Mouse (Mus musculus) thymus, adult 18-20 months (tissue): ENCODE results near the gene Eif2d.

Experiments used
- DNase-seq, 2 experiments: peaks; one replicate each; pipeline ENCODE4 v3.0.0; 2022; ENCODE audit warnings: mixed read lengths in 2 of 2

Gene Eif2d

DNA sequence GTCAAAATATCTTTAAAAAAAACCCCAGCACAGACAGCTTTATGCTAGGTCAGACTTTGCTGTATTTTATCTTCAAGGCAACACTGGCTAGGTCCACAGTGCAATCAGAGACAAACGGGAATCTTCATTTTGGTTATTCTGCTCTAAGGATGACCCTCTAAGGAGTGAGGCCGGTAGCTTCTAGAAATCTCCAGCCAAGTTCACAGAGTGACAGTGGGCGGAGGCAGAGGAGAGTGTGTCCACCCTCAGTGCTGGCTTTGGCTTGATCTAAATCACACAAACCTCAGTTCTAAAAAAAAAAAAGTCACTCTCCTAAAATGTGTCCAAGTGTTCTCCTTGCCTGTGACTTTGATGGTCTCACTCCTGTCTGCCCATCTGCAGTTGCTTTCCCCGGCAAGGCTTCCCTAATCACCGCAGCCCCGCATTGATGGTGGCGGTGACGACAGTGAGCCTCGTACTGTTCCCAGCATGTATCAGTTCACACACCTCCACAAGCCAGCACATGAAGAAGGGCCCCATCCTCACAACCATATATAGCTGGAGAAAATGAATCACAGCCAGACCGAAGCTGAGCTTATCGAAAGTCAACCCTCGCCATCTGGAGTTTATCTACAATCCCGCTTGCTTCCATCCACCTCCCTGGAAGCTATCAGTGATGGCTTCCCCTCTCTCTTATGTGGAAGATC lies 33.0 kb downstream of the Eif2d start:
- DNase-seq = no peak

DNA sequence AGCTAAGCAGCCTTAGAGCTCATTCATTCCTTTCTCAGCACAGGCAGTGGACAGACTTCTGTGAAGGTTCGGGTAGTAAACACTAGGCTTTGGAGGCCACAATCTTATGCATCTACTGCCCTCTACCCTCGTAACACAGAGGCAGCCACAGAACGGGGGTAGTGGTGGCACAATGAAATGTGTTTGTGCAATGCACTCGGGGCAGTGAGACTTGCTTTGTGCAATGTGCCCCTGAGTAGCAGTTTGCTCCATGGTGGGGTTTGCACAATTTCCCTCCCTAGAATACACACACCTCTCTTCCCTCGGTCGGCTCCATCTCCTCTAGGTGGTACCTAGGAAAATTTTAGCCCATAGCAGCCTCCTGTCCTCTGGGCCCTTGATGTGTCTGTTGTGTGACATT lies 34.0 kb downstream of the Eif2d start:
- DNase-seq = no peak

DNA sequence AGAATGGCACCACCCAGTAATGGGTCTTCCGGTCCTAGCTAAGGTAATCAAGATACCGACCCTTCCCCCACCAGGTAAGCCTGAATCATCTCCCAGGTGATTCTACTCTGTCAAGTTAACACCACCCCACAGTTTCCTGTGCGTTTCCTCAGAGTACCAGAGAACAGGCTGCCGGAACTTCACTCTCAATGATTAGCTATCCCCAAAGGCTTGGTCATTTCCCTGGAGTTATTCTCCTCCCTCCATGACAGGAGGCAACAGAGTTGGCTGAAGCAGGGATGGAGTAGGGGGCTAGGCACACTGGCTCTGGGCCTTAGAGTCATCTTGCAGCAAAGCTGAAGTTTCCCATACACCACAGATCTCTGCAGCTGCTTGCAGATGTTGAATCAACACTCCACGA lies 34.9 kb downstream of the Eif2d start:
- no peak for DNase-seq

DNA sequence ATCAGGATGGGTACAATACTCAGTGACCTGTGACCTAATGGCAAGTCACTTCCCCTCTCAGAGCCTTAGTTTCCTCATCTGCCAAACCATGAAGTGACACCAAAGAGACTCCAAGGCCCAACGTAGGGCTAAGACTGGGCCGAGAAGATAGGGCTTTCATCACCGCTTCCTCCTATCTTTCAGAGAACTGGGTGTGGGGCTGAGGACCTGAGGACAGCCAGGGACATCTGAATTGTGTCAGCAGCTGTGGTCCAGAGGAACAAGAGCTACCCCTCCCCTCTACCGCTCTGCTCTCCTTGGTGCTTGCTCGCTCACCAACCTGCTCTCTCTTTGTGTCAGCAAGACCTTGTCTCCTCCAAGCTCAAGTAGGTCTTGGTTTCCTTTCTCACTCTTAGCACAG lies 35.7 kb downstream of the Eif2d start:
- DNase-seq = no peak

DNA sequence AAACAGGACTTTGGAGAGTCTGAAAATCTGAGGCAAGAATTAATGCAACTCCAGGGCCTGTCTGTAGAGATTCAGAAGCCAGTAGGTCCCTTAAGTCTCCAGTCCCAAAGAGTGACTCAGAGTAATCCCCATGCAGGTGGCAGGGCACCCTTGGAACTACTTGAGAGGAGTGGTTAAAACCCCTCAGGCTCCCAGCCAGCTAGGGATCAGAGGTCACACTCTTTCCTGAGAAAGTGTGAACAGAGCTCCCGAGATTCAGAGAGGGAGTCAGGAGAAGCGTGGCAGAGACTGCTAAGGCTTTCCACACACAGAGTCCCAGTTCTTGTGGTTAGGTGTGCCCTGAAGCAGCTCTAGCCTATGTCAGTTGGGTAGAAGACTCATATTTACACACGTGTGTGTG lies 40.8 kb downstream of the Eif2d start:
- no peak for DNase-seq

DNA sequence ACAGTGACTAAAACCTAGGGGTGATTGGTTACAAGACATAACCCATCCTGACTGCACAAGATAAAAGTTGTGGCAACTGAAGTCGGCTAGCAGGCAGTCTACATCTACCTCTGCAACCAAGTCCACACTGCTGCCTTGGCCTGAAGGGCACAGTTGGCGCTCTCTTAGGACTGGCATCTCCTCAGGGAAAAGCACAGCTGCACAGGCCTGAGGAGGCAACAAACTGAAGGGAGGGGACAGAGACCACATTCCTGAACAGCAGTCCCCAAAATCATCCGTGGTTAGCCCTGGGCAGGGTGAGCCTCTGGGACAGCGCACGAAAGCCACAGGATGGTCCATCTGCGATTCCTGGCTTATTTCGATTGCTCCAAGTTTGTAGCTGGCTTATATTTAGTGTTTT lies 42.7 kb downstream of the Eif2d start:
- no peak for DNase-seq

DNA sequence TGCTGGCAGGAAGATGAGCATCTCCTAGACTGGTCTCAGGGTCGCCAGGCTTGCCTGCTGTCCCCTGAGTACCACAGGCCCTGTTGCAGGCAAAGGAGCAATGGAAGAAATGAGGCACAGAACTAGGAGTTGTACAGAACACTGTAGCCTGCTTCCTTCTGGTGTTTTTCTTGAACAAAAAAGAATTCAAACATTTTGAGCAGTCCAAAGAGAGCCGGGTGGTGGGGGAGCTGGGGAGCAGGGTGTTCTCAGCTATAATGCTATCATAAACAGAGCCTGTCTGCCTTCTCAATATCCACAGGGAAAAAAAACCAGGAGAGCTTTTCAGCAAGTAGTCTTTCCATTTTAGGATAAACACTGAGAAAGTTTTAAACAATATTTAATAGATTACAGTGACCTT lies 43.1 kb downstream of the Eif2d start:
- no peak for DNase-seq

DNA sequence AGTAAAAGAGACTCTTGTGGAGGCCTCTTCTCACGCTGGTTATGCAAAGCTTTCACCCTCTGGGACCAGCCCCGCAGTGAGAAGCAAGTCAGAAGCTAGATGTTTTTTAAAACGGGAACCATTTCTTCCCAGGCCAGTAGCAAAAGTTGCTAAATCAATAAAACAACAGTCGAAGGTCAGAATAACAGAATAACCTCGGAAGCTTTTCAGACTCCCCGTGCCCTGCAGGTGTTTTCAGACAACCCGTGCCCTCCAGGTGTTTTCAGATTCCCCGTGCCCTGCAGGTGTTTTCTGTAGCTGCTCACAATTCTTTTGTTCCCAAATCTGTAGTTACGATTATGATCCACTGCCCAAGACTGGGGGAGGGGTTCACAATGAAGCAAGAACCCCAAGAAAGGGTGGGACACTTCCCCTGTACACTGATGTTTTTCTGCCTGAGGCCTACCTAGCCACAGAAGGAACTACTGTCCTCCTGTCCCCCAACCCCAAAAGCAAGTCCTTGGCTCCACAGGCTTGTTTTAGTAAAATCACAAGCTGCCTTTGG lies 45.5 kb downstream of the Eif2d start:
- no peak for DNase-seq

DNA sequence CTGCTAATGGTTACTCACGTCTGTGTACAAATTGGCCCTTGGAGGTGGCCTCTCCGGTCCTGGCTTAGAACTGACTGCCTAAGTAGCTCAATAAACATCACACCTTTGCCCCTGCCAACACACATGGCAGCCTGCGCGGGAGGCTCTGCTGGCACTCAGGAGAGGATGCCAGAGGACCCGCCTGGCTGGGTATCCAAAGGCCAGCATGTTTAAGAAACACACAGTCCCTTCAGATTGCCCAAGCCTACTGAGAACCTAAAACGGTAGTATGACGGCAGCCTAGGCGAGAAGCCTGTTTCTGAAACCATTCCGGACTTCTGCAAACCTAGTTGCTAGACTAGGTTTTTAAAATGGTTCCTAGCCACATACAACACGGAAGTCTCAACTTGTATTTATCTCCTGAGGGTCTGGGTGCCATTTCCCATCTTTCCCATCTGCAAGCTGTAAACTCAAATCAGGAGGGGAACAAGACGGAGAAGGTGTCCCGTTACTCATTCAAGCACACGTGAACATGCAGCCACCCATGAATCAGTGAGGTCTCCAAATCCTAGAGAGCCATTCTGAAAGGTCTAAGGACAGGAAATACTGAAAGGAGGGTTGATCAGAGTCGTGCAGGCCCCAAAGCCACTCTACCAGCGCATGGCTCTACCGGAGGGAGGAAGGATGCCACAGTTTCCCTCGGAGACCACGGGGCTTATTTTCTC lies 46.3 kb downstream of the Eif2d start:
- DNase-seq = no peak

DNA sequence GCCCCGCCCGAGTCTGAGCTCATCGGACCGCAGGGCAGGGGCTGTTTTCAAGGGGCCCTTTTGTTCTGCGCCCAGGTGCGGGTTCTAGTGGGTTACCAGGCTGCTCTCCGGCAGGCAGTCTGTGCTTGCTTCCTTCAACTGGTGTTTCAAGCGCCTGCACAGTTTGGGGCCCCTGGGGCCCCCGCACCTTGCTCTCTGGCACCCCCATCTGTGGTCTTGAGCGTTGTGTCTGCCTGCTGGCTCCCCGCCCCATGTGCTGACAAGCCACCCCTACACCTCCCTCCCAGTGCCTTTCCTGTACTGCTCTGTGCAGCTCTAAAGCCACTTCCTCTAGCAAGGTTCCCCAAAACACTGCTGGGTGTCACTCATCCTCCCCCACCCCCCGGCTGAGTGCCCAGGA lies 47.0 kb downstream of the Eif2d start:
- peak; percentile 98 to 99 for DNase-seq

DNA sequence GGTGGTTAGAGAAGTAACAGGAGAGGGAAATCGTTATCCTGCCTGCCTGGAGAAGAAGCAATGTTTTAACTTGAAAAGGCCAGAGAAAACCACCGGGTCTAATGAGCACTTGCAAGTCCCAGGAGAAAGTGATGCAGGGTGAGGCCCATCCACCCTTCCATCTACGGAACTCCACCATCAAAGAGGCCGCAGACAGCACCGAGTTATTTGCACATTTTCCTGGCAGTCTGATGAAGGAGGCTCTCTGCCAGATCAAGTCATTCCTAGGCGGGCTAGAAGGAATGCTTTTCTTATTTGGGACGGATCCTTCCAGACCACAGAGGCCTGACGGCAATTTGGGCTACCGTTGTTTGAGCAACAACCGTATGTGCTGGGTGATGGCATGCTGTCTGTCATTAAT lies 47.6 kb downstream of the Eif2d start:
- no peak for DNase-seq

DNA sequence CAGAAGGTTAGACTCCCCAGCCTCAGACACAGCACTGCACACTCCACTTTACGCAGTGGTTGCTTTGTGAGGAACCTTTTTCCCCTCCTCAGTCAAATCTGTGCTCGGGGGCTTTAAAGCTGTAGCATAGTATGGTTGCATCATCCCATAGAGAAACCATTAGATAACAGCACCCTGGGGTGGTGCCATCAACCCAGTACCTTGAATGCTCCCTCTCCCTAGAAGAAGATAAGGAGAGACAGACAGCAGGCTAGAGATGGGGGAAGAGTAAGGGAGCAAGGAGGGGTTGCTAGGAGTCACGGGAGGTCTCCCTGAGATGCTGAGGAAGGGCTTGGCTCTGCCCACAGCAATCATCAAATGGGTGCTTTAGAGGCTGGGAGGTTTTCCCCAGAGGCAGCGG lies 48.4 kb downstream of the Eif2d start:
- DNase-seq = no peak

DNA sequence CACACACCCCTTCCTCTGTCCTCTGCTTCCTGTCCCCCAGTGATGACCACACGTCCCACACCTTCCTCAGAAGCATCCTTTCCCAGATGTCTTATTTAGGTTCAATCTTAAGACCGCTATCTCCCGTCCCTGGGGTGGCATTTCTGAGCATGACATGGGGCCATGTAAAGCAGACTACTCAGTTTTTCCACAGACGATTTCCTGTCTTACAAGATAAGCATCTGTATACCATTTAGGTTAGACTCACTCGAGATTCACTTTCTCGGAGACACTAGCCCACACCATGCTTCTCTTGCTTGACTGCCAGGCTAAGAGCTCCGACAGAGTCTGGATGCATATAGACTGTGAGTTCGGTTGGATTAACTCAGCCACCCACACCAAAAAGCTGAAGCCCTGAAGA lies 51.5 kb downstream of the Eif2d start:
- DNase-seq = peak in 1 of 2 experiments; percentile 64

DNA sequence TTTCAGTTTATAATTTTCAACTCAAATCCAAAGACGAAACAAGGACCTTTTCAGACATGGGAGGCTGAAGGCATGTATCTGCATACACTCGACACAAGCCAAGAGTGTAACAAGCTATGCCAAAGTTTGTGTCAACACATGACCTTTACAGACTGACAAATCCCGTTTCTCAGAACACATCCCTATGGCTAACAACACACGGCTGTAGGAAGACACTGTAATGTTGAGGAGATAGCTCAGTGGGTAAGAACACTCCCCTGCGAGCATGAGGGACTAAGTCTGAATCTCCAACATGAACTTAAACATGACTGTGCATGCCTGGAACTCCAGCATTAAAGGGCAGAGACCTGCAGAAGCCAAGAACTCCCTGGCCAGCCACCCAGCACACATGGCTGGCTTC lies 53.4 kb downstream of the Eif2d start:
- DNase-seq = no peak

DNA sequence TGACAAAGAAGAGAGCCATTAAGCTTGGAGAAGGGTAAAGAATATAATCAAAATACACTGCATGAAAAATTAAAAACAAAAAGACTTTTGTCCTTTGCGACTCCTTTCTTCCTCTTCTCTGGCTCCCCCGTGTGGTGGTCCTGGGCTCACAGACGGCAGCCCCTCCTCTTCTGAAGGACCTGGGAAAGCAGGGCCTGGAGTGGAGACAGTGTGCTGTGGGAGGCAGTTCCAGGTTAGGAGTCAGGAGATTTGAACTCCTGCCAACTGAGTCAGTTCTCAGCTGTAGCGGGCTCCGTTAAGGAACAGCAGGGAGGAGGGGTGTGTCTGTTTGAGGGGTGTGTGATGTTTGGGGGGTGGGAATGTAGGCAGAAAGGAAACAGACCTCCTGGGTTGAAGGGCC lies 54.5 kb downstream of the Eif2d start:
- DNase-seq = peak; percentile 43 to 61

DNA sequence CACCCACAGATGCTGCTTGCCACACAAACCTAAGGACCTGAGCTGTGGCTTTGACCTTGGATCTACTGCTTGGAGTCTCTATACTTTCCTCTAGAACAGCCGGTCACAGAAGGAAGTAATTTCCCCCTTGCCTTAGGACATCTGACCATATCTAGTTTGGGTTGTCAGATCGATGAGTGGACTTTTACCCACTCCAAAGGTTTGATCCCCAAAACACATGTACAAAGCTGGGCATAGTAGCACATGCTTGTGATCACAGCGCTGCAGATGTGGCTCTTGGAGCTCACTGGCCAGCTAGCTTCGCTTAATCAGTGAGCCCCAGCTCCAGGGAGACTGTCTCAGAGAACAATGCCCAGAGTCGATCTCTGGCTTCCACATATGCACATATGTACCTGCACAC lies 55.1 kb downstream of the Eif2d start:
- no peak for DNase-seq

DNA sequence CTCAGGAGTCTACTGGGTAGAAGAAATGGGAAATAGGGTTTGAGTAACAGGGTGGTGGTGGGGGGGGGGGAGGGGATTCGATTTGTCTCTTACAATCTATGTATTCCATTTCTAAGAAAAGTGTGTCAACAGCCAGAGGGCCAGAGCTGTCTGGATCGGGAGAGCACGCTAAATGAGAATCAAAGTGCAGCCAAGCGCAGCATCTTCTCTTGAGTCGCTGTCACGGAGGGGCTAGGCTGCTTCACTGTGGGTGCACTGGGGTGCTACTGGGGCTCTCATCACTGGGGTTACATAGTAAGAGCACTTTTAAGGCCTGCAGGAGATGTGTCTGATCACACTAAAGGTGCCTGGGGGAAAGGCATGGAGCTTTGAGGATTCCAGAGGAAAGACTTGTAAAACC lies 55.8 kb downstream of the Eif2d start:
- no peak for DNase-seq

DNA sequence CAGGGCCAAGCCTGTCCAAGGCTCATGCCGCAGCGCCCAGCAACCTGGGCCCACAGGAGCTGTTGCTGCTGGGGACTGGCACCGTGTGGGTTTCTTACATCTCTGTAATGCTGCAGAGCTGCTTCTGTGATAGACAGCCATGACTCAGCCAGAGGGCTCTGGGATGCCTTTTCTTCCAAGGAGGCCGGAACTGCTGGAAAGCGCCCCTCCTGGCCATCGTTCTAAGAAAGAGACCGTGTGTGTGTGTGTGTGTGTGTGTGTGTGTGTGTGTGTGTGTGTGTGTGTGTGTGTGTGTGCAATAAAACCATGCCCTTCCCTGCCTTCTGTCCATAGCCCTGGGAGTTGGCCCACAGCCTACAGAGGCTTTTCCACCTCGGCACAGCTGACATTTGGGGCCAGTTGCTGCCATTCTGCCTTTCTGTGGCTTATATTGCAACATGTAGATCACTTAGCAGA lies 57.0 kb downstream of the Eif2d start:
- no peak for DNase-seq

DNA sequence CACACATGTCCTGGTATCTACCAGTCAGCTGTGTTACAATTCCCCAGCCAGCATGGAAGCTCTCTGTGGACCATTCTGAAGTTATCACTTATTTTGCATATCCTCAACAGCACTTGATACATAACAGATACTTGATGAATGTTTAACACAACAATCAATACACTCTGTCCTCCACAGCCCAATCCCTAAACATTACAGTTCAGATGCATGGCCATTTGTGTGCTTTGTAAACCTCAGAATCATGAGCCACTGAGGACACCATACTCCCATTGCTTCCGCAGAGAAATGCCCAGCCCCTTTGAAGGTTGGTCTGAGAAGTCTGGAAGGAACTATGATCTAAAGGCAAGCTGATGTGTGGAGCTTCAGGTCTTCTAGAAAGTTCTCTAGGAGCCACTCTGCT lies 58.7 kb downstream of the Eif2d start:
- DNase-seq = no peak

DNA sequence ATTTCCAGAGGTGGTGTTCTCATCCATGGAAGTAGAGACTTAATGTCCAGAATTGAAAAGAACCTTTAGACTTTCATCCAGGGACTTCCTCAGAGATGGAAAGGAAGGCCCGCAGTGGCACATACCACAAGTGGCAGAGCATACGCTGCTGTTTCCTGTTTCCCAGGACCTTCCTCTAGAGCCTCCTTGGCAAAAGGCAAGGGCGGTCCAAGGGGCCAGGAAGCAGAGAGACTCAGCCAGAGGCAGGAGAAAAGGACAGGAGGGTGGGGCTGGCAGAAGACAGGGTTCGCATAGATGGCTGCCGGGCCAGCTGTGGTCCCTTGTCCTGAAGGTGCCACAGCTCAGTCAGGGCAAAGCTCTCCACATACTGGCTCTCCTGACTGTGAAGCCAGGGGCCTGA lies 60.0 kb downstream of the Eif2d start:
- DNase-seq = no peak

DNA sequence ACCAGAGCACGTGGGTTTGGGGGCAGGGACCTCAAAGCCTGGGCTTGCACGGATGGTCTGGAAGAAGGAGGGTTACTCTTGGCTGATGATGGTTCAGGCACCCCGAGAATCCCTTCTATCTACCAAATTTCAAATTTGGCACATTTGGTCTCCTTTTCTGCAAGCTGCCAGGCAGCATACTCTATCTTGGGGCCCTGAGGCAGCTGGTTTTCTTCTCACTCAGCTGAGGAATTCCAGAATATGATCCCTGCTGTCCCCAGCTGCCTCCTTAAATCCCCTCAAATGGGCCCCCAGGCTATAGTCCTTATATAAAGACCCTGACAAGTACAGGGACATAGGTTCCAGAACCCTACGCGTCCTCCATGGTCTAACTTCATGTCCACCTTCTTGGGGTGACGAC lies 60.4 kb downstream of the Eif2d start:
- DNase-seq = no peak

DNA sequence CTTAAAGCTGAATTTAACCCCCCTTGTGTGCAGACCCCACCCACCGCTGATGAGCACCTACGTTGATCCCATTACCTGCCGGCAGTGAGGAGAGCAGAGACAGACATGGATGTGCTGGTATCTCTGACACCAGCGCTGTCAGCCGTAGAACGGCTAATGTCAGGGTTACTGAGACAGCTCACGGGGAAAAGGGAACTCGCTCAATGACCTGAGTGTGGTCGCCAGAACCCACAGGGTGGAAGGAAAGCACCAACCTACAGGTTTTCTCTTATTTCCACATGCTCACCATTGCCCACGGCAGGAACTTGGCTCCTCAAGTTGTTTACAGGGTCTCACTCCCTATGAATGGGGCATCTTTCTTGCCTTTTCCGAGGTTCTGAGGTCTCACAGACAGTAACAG lies 66.0 kb downstream of the Eif2d start:
- no peak for DNase-seq

DNA sequence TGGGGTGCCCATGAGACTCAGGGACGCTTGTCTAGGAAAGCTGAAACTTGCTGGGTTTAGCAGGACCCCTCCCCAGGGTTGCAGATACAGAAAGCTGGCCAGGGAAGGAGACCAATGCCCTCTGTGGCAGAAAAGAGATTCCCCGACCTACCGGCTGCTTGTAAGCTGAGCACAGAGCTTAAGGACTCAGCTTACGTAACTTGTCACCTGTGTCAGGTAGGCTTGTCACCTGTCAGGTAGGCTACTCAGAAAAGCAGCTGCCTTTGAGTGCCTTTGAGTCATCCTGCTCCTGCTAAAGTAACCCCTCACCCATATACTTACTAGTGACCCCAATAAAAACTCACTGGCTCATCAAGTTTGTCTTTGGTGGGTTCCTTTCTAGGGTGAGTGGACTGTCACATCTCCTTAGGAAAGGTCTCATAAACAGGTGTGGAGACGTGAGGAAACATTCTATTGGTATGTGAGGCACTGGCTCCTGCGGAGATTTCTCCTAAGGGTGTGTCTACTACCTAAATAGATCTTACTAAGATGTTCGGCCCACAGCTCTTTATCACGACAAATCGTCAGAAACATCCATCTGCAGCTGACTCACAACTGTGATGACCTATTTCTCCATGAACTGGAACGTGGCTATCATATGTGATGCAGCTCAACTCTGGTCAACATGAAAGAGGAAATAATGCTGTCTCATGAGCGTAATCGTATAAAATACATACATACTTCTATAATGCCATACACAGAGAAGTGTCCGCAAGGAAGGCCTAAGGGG lies 69.0 kb downstream of the Eif2d start:
- DNase-seq = no peak

DNA sequence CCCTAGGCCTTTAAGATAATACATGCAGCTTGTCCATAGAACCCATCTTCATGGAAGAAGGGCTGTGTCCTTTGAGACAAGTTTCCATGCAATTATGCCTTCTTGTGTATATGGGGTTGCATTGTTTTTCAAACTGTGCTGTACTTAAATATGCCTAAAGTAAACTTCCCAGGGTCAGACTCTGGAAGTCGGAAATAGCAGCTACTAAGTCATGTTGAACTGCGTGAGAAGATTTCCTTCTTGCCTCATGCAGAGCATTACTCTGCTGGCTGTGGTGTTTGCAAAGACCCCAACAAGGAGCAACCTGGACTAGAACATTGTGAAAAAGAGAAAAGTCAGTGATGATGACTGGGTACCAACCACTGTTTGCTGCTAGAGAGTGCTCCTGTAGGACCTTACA lies 70.4 kb downstream of the Eif2d start:
- DNase-seq = no peak
